Mouse (Mus musculus) heart, postnatal 4 days (tissue): ENCODE measurements around the gene Nolc1. TPM values are rescaled to one million over a fixed set of nuclear protein-coding genes. Genes with fewer than 3 reads are reported as not detected.
"Not testable (repeated sequence)": the region's sequence is repeated elsewhere in the genome, so short reads cannot be mapped to it uniquely, and the experiment has no call there.

Source experiments
- DNase-seq: peaks from one replicate; pipeline ENCODE4 v3.0.0; 2021
- total RNA-seq, 2 experiments: library from RNA; stranded (reverse); gene quantifications; 2 replicates each; pipeline ENCODE4 v1.2.3; 2021

The Nolc1 gene
- total RNA-seq, 2 experiments from 2014 or later = 31.4 to 32.0 TPM

DNA sequence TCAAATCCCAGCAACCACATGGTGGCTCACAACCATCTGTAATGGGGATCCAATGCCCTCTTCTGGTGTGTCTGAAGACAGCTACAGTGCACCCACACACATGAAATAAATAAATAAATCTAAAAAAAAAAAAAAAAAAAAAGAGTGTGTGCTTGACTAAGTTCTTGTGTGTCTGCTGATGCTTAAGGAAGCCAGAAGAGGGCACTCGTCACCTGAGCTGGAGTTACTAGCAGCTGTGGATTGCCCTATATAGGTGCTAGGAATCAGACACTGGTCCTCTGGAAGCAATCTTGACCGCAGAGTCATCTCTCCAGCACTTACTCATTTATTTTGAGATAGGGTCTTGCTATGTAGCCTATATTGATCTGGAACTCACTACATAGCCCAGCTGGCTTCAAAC is 18.5 kb downstream of the Nolc1 start:
- no peak for DNase-seq

DNA sequence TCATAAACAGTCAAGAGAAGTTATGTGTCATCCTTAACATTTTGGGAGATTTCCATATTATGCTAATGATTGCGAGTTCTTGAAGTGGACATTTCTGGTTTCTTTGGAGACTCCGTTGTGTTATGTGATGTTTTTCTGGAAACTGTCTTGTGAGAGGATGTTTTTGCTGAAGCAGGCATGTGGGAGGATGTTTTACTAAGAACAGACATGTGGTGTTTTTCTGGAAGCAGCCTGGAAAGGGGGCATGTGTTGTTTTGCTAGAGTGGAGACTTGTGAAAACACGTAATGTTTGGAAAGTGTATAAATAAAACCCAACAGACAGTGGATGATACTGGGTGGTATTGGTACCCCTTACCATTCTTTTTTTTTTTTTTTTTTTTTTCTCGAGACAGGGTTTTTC is 19.6 kb downstream of the Nolc1 start:
- no peak for DNase-seq

- DNase-seq = no peak
Measured at GRCm38 (mm10) chr19:46096396-46096795, 20.7 kb downstream of the Nolc1 start.

- DNase-seq = no peak
Measured at GRCm38 (mm10) chr19:46099561-46099960, 23.9 kb downstream of the Nolc1 start.

DNA sequence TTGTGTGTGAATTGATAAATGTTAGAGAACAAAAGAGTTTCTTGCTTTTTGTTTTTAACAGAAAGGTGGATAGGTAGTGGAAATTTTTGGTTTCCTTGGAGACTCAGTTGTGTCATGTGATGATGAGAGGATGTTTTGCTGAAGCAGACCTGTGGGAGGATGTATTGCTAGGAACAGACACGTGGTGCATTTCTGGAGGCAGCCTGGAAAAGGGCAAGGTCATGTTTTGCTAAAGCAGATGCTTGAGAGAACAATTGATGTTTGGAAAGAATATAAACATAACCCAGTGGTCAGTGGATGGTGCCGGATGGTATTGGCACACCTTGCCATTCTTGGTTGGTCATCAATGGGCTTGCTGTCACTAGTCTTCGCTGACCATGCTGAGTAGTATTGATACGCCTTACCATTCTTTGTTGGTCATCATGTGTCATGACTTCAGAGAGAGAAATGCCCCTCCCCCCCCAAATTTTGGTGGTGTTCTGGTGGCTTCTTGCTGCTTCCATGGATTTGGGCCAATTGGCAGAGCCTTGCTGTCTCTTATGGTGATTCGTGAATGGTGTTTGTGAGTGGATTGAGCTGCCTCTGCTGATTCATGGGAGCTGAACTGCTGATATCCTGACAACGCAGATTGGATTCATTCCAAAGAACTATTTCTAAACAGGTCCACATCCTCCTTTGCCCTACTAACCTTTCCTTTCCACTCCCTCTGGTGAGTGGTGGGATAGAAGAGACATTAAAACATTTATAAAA is 27.9 kb downstream of the Nolc1 start:
- DNase-seq = peak; percentile 14

- DNase-seq = no peak
Measured at GRCm38 (mm10) chr19:46104187-46104557, 28.5 kb downstream of the Nolc1 start.

- DNase-seq = no peak
Measured at GRCm38 (mm10) chr19:46110214-46110613, 34.6 kb downstream of the Nolc1 start.

DNA sequence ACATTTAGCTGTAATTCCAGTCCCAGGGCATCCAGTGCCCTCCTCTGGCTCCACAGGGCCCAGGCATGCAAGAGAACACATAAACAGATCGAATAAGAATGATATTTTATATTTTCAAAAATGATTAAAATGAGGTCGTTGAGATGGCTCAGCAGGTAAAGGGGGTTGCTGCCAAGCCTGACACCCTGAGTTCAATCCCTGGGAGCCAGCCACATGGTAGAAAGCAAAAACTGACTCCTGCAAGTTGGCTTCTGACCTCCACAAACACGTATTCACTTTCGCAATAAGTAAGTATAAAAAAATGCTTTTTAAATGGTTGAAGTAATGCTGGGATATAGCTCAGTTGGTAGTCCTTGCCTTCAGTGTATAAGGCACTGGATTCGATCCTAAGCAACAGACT is 35.1 kb downstream of the Nolc1 start:
- DNase-seq = no peak

- no peak for DNase-seq
Measured at GRCm38 (mm10) chr19:46114617-46115016, 39.0 kb downstream of the Nolc1 start.

GRCm38 (mm10) chr19:46119458-46119857 is 43.8 kb downstream of the Nolc1 start:
- DNase-seq = no peak

- DNase-seq = no peak
Measured at GRCm38 (mm10) chr19:46120872-46121271, 45.2 kb downstream of the Nolc1 start.

GRCm38 (mm10) chr19:46123876-46124275 is 48.2 kb downstream of the Nolc1 start:
- DNase-seq = no peak

DNA sequence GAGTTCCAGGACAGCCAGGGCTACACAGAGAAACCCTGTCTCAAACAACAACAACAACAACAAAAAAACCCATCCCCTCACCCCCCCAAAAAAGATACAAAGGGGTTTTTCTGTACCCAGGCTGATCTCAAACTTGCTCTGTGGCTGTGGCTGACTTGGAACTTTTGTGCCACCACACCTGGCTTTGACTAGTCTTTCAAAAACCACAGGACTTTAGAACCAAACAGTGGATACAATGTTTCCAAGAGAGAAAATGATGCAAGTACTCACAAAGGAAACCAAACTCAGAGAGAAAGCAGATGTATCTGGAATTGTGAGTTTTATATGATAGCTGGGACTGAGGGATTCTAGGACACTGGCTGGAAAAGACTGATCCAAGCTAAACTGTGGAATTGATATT is 49.0 kb downstream of the Nolc1 start:
- DNase-seq = no peak

- DNase-seq = no peak
Measured at GRCm38 (mm10) chr19:46126301-46126700, 50.6 kb downstream of the Nolc1 start.

- not testable (repeated sequence) for DNase-seq
Measured at GRCm38 (mm10) chr19:46129737-46130136, 54.1 kb downstream of the Nolc1 start.

DNA sequence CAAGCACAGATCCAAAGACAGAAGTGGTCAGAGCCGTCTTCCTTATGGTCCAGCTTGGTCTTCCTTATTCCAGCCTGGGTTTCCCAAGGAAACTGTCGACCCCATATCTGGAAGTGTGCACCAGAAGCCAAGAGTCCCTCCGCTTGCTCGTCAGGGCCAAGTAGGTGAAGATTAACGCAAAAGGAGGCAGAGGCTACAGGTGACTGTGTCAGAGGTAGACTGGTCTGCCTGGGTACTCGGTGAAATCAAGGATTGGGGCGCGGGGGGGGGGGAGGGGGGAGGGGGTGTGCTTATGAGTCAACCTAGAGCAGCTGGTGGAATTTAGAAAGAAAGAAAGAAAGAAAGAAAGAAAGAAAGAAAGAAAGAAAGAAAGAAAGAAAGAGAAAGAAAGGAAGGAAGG is 55.6 kb downstream of the Nolc1 start:
- DNase-seq = no peak

DNA sequence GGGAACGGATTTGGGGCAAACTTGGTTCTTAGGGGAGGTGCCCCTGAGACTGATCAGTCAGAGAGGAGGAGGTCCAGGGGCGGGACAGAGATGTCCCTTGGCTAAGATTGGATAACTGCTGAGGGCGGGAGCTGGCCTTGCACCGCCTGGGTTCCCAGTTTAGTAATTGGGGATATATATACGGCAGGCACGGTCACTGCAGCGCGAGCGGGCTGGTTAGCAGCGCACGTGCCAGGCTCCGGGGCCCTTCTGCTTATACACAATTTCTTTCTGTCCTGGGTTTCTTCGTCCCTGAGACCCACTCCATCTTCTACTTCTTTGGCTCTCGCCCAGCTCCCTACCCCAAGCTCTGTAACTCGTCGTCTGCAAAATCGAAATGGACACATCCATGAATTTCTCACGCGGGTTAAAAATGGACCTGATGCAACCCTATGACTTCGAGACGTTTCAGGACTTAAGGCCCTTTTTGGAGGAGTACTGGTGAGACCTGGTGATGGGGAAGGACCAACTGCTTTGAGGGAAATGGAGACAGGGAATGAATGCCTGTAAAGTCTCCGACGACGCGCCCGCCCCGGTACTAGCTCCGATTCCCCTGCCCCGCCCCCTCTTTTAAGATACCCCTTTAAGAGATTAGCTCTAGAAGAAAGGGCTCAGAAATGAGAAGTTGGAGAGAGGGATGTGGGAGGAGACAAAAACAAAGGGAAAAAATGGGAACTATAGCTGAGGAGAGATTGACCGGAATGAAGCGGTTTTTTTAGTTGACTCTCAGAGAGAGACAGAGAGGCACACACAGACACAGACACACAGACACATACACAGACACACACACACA is 56.2 kb downstream of the Nolc1 start, which contains the start of gene Elovl3:
Gene Elovl3, plus strand, starts transcription at position 204 of the 832 bp plus-strand sequence.
- peak; percentile 44 for DNase-seq

DNA sequence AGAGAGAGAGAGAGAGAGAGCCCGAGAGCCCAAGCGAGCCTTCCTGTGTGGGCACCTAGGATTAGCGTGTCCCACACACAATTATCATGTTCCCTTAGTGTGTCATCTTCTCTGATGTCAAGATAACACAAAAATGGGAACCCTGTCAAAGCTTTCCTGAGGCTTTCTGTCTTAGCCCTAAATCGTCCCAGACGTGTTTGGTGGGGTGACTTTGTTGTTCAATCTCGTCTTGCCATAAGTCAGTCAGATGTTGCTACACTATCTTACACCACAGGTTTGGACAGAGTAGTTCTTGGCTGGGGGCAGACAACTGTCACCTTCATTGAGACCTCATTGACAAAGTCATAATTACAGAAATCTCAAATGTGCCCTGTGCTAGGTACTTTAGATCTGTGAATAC is 56.9 kb downstream of the Nolc1 start:
- no peak for DNase-seq

Other genes starting within 250 kb of the Nolc1 start
- 10 to 100 TPM; 14.8 to 16.9 TPM for gene Armh3, start 77.4 kb upstream of the Nolc1 start, total RNA-seq
- 1 to 10 TPM; 5.6 to 5.8 TPM for gene Hps6, start 72.4 kb upstream of the Nolc1 start, total RNA-seq
- 10 to 100 TPM; 31.4 to 35.1 TPM for gene Pprc1, start 31.0 kb upstream of the Nolc1 start, total RNA-seq
- 10 to 100 TPM; 76.3 to 81.5 TPM for gene Ldb1, start 30.6 kb upstream of the Nolc1 start, total RNA-seq
- not detected for gene Elovl3, start 56.0 kb downstream of the Nolc1 start, total RNA-seq
- not detected for gene Pitx3, start 72.5 kb downstream of the Nolc1 start, total RNA-seq
- gene Gbf1, start 76.6 kb downstream of the Nolc1 start, total RNA-seq = 10 to 100 TPM; 57.6 to 58.3 TPM
- 10 to 100 TPM; 15.1 to 15.2 TPM for gene Nfkb2, start 228.5 kb downstream of the Nolc1 start, total RNA-seq